Mouse (Mus musculus) right cerebral cortex, postnatal 25 days (tissue): ENCODE results near the gene Nfib.

ENCODE experiments used
- DNase-seq: peaks from one replicate; pipeline ENCODE4 v3.0.0; 2022

The Nfib gene

GRCm38 (mm10) chr4:82509166-82509767, 196.3 kb downstream of the Nfib start:
- DNase-seq, result no peak

- DNase-seq, result no peak
These were observed 197.3 kb downstream of the Nfib start for GRCm38 (mm10) chr4:82508281-82508687.

GRCm38 (mm10) chr4:82507541-82508280, 197.8 kb downstream of the Nfib start:
- DNase-seq, result no peak

GRCm38 (mm10) chr4:82506731-82507331, 198.7 kb downstream of the Nfib start:
- peak; percentile 55 for DNase-seq

GRCm38 (mm10) chr4:82506081-82506730, 199.3 kb downstream of the Nfib start:
- DNase-seq, result peak; percentile 90

- peak; percentile 72 for DNase-seq
These were observed 200.2 kb downstream of the Nfib start for GRCm38 (mm10) chr4:82505121-82506031.

GRCm38 (mm10) chr4:82504284-82505120, 201.0 kb downstream of the Nfib start:
- peak; percentile 52 for DNase-seq

- DNase-seq, result no peak
These were observed 201.6 kb downstream of the Nfib start for GRCm38 (mm10) chr4:82504015-82504283.

- DNase-seq, result no peak
These were observed 202.1 kb downstream of the Nfib start for GRCm38 (mm10) chr4:82503274-82504014.

- no peak for DNase-seq
These were observed 202.9 kb downstream of the Nfib start for GRCm38 (mm10) chr4:82502611-82503010.

GRCm38 (mm10) chr4:82502012-82502411, 203.5 kb downstream of the Nfib start:
- DNase-seq, result no peak

- DNase-seq, result no peak
These were observed 204.9 kb downstream of the Nfib start for GRCm38 (mm10) chr4:82500578-82501098.

GRCm38 (mm10) chr4:82499725-82500577, 205.6 kb downstream of the Nfib start:
- no peak for DNase-seq

GRCm38 (mm10) chr4:82499238-82499637, 206.3 kb downstream of the Nfib start:
- DNase-seq, result no peak

- peak; percentile 66 for DNase-seq
These were observed 207.6 kb downstream of the Nfib start for GRCm38 (mm10) chr4:82497671-82498631.

- DNase-seq, result no peak
These were observed 208.4 kb downstream of the Nfib start for GRCm38 (mm10) chr4:82497141-82497566.

- DNase-seq, result no peak
These were observed 209.2 kb downstream of the Nfib start for GRCm38 (mm10) chr4:82496383-82496782.

GRCm38 (mm10) chr4:82495605-82496004, 209.9 kb downstream of the Nfib start:
- no peak for DNase-seq

- no peak for DNase-seq
These were observed 210.7 kb downstream of the Nfib start for GRCm38 (mm10) chr4:82494829-82495228.
